Mouse (Mus musculus): ENCODE results near the gene Gcnt1.

The Gcnt1 gene

DNA sequence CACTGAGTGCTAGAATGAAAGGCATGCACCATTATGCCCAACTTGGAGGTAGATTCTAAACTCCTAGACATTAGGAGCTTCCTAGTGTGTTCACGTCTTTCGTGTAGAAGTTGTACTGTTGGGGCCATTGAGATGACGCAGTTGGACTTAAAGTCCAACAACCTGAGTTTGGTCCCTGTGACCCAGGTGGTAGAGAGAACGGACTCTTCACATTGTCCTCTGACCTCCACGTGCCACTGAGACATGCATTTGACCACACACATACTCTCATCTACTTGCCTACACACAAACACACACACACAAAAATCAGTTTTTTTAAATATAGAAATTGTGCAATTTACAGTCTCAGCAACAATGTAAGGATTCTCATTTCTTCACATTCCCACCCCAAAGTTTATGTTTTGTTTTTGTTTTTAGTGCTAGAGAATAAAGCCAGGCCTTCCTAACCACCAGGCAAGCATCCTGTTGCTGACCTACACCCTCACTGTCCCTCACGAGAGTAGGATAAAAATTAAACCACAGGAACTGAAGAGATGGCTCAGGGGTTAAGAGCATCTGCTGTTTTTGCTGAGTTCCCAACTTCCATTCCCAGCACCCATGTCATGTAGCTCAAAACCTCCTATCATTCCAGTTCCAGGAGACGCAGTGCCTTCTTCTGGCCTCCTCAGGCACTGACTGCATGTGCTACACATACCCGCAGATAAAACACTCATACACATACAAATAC, 6.1 kb downstream of the Gcnt1 start:
- no peak for DNase-seq

DNA sequence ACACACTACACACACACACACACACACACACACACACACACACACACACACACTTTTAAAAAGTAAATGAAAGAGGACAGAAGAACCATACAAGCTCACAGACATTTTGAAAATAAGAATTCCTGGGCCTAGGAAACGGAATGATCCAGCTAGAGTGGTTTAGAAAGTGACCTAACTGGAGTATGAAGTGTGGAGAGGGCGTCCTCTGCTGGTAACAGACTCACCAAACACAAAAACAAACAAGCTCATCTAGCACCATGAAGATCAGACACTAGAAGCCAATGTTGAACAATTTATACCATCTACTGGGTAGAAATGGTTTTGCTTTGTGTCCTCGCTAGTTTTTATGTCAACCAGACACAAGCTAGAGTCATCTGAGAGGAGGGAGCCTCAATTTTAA, 7.9 kb downstream of the Gcnt1 start:
- DNase-seq, result peak; percentile 36

DNA sequence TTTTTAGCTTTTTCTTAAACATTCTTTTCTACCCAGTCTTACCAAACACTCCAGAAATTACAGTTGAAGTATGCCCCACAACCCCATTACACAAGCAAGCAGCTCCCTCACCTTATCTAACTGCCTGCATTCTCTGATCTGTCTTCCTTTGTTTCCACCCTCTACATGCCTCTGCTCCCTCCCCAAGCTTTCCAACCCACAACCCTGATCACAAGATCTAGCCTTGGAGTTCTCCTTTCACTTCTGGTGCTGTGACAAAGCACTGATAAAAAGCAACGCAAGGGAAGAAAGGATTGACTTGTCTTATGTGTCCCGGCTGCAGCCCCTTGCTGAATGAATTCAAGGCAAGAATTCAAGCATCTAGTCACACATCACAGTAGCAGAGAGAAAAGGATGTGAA, 11.5 kb downstream of the Gcnt1 start:
- no peak for DNase-seq

DNA sequence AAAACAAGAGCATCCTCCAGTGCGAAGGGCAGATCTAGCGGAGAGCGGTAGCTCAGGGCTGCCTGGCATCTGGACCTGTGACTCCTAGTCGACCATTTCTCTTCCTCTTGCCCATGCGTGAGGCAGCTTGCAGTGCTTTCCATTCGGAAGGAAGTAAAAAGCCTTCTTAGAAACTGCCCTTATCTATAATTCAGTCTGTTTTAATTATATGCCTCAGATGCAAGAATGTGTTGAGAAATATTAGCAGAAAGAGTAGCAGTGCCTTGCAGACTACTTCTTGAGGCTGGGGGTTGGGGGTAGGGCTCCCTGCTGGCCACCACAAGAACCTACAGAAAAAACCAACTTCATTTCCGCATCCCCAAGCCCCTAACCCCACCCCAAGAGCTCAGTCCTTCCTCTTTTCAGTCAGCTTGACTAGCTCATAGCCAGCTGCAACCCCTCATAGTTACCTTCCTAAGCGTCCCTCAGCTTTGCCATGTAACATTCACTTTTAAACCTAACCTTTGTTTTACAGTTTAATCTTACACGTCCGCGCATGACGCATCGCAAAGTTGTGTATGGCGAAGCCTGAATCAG, 13.2 kb downstream of the Gcnt1 start:
- no peak for DNase-seq

DNA sequence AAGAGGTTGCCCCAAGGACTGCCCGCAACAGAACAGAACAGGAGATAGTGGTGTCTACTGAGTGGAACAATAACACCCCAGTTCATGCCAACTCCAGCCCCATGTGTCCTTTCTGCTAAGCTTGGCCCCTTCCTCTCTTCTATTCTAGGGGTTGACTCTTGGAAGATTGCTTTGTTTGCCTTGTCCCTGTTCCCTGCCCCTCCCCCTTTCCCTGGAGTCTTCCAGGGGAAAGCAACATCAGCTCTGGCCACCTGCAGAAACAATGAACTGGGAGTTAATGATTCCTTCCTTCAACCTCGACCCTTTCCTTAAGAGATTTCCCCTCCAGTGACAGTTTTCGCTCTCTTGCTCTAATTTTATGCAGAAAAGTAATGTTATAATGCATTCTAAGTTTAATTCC, 15.3 kb downstream of the Gcnt1 start:
- DNase-seq, result no peak

DNA sequence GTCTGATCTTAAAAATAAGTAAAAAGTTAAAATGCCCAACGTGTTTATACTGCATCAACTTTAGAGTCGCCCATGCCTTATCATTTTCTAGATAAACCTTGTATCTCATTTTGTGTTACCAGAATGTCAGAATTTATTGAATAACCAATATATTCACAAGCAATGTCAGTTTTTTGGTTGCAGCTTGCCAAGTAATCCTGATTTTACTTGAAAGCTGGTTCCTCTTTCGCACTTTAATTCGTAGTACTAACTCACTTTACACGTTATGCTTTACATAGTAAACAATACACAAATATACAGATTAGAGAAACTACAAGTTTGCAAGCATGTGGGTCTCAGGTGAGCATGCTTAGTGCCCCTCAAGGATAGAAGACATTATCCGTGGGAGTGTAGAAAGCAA, 15.7 kb downstream of the Gcnt1 start:
- no peak for DNase-seq

DNA sequence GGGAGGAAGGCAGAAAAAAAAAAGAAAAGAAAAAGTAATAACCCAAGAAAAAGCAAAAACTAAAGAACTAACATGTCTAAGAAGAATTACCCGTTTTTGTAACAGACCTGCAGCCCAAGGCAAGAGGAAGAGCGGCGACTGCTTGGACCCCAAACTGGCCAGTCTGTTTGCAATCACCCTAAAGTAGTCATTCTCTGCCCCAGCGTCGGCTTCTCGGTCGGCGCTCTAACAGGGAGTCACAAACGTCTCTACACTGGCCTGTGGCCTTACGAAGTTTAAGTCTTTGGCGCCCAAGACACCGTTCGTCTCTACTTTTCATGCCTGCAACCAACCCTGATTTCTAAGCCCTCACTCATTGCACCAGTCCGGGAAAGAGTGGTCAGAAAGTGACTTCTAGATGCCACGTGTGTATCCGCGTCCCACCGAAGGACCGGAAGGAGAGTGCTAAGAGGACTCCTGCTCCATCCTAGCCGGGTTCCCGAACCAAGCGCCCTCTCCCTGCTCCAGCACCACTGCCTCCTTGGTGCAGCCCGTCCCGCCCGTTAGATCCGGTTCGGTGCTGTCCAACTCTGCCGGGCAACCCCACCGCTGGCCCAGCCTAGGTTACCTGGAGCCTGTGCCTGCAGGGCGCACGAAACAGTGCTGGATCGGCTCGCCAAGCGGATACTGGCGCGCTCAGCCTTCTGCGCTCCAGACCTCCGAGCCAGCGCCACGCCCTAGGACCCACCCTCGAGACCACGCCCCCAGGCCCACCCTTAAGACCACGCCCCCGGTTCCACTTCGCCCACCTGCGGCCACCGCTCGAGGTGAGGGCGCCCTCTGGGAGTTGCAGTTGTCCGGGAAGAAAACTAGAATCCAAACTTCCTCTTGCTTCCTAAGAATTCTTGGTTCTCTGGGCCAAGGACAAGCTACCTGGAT, 16.4 kb downstream of the Gcnt1 start:
- DNase-seq, result peak; percentile 70

DNA sequence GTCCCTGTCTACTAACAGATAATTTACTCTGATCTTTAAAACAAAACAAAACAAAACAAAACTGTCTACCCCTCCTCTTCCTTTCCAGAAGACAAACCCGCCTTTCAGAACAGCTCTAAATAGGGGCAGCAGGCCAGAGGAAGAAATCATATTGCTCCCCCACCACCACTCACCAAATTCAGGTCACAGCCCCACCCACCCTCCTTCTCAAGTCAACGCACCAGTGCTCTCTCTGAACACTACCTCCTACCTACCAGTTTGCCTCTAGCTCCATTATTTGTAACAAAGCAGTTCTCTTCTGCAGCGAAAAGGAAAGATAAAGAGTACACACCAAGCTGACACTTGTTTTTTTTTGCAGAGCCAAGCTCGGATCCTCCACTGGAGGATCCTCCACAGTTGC, 17.3 kb downstream of the Gcnt1 start:
- DNase-seq, result no peak

DNA sequence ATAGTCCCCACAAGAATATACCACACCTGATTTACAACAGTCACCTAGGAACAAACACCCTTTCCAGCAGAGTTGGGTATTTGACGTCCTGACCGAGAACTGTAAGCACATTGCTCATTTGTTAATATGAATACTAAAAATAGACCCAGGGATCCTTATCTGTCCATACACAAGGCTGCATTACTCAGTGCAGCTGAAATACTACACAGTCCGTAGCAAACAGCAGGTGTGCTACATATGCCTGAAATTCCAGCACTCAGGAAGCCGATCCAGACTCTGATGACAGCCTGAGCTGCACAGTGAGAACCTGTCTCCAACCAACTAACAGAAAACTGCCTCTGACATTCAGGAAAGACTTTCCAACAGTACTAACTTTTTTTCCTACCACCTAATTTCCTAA, 17.8 kb downstream of the Gcnt1 start:
- no peak for DNase-seq

DNA sequence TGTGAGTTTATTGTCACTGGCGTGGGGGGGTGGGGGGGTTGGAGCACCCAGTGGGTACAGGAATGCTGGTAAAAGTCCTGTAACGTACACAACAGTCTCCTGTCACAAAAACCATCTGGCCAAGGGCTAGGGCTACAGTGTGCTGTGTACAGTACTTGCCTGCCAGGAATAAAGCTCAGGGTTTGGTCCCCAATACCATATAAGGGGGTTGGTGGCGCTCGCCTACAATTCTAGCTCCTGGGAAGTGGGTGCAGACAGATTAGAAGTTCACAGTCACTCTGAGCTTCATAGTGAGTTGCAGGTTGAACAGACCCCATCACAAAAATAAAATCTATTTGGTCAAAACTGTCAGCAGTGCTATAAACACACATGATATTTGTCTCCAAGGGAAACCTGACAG, 18.3 kb downstream of the Gcnt1 start:
- DNase-seq, result no peak

DNA sequence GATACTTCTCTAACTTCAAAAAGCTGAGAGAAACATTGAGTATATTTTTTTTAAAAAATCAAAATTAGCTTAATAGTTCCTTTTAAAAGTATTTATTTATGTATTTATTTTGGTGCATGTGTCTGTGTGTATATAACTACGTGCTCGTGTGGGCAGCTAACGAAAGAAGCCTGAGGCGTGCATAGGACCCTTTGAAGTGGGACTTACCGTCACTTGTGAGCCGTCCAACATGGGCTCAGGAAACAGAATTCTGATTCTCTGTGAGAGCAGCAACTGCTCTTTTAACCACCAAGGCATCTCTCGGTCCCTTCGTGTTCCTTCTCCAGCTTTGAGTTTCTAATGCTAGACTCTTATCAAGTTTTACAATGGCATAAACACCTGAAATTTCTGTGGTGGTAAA, 18.9 kb downstream of the Gcnt1 start:
- no peak for DNase-seq

DNA sequence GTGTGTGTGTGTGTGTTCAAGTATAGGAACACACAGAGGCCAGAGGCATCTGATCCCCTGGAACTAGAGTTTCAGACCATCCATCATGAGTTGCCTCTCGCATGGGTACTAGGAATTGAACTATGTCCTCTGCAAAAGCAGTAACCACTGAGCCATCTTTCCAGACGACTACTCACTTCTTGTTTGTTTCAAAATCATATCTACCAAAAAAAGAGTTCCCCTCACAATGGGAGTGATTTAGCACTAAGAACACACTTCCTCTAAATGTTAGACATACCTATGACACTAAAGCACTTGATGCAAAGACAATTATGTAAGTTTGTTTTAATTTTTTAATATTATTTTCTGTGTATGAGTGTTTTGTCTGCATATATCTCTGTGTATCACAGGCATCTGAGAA, 24.8 kb downstream of the Gcnt1 start:
- DNase-seq, result no peak

DNA sequence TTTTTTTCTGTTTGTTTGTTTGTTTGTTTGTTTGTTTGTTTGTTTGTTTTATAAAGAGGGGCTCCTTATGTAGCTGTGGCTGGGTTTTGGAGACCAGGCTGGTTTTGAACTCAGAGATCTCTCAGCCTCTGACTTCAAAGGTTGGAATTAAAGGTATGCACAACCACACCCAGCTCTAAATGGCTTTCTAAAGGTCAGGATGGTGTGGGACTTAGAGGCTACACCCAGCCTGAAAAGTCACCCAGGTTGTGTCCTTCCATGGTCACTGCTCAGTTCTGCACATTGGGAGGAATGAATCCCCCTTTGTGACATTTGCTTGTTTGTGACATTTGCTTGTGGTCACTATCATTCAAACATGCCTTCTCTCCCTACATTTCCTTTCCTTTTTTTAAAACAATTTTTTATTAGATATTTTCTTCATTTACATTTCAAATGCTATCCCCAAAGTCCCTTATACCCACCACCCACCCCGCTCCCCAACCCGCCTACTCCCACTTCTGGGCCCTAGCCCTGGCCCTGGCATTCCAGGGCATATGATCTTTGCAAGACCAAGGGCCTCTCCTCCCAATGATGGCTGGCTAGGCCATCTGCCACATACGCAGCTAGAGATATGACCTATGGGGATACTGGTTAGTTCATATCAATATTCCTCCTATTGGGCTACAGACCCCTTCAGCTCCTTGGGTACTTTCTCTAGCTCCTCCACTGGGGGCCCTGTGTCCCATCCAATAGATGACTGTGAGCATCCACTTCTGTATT, 25.7 kb downstream of the Gcnt1 start:
- DNase-seq, result no peak

DNA sequence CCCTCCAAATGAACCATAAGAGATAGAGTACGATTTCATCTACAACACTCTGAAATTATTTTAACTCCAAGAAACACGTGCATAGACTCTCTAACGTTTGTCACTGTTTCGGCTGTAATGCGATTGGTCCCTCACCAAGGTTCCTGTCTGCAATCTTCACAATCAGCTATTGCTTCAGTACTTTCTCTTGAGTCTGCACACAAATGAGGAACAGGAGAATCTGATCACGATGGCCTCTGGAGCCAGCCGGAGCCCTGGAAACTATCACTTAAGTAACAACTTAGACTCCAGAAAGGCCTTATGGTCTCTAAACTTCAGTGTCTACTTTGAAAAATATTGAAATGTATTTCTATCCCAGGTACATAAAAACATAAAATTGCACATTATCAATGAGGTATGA, 27.8 kb downstream of the Gcnt1 start:
- DNase-seq, result no peak

DNA sequence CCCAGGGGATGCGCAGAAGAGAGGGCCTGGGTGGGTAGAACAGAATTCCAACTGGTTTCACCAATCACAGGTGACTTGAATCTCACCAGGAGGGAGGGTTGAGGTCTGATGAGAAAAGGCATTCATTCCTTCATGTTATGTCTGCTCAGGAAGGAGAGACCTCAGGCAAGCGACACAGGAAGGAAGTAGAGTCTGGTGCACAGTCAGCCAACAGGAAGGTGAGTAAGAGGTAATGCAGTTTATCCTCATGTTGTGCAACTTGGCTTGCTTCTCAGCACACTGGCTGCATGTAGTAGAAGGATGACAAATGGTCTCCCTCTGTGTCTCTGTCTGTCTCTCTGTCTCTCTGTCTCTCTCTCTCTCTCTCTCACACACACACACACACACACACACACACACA, 33.1 kb downstream of the Gcnt1 start:
- DNase-seq, result no peak

DNA sequence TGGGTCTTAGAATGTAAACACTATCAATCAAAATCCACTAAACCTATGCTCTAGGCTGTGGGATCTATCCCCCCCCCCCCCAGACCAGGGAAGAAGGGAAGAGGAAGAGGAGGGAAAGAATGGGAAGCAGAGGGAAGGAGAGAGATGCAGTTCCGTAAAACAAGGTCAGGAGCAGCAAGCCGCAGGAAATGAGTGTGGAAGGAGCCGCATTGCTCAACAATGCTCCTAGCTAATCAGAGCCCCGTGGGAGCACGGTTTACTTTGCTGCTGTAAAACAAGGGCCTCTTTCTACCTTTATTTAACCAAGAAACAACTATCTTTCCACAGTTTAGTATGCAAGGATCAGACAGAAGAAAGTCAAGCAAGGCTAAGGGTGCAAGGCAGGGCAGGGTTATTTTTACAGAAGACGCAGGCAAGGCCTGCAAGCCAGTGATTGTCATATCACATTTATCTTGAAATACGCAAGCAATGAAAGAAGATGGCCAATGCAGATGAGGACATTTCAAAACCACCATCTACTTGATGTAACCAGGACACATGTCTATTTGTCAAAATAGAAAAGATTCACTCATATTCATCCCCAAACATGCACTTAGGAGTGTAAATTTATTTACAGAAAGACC, 35.5 kb downstream of the Gcnt1 start:
- no peak for DNase-seq

DNA sequence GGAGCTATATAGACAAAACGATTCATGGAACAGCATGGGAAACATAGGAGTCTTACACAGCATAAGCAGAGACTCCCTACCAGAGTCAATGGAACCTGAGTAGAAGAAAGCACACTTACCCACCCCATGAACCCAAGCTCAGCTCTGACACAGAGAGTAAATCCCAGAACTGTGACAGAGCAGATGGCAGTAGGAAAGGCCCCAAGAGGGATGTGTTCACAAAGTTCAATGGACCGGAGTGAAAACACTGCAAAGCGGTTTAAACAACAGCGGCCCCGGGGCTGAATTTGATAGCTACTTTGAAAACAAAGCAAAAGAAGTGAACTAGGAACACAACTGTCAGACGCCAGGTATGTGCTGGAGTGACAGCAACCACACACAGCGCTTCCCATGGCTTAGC, 36.0 kb downstream of the Gcnt1 start:
- no peak for DNase-seq

DNA sequence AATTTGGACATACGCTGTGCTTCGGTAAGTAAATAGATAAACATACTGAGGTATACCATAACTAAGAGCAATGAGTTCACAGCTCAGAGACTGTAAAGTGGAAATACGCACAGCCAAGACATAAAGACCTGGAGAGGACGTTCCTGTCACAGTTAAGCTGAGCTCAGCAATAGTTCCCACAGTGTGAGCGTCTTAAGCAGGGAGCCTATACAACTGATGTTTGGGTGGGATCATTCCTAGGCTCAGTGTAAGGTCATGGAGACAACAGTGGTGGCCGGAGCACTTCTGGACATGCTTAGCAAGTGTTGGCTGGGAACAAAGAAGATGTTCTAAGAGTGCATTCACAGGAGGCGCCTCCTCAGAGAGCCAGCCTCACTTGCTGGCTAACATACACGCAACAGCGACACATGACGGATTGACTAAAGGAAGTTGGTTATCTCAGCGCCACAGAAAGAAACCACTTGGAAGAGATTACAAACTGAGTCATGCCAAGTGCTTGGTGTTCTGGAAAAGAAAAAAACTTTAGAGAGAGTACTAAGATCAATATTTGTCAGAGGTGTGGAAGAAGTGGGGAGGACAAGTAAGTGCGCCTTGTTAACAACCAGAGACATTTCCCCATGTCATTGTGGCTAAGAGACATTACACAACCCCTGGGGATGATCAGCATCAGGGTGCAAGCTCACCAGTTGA, 37.9 kb downstream of the Gcnt1 start:
- no peak for DNase-seq

DNA sequence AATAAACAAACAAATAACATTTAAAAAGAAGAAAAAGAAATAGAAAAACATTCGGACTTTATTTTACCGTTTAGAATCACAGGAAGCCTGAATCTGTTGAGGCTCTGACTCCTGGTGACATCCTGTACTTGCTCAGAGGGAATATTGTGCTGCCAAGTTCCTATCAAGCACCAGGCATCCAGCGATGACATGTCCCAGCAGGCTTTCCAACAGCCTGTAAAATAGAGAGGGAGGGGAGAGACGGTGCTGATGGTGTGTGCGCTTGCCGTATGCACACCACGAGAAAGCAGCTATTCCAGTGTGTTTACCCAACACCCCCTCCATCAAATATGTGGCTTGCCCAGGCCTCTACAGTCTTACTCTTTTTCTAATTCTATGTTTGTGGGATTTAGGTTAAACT, 39.6 kb downstream of the Gcnt1 start:
- peak; percentile 13 for DNase-seq

DNA sequence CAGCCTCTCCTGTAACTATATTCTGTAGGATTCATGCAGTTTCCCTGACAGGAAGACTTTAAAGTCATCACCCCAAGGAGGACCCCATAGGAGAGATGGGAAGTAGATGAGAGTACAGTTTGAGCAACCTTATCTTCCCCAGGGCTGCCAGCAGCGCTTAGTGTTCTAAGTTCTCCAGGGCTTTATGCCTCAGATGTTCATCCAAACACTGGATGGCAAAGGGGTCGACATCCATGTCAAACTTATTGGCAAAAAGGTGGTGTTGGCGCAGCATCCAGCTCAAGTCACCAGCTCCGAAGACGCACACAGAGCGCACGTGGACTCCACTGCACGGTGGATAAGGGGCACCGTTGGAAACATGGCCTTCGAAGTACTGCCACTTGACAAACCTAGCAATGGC, 43.7 kb downstream of the Gcnt1 start:
- no peak for DNase-seq

DNA sequence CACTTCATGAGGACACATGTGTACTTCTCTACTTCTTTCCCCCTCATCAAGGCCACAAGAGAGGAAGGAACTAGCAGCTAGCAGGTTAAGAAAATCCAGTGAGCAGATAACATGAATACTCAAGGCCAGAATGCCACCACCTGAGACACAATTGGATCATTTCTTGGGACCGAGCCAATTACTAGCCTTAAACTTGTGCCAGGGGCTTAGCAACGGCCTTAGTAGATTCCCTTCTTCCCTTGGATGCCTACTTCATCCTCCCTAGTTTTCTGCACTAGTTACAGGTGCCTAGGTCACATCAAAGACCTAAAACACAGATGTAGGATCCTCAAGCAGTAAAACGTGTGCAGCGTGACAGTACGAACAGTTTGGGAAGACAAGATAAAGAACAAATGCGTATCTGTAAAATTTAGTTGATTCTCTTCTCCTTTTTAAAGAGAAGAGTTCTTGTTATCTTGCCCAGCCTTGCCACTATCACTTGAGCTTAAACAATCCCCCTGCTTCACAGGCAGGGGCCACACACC, 44.7 kb downstream of the Gcnt1 start:
- DNase-seq, result no peak

DNA sequence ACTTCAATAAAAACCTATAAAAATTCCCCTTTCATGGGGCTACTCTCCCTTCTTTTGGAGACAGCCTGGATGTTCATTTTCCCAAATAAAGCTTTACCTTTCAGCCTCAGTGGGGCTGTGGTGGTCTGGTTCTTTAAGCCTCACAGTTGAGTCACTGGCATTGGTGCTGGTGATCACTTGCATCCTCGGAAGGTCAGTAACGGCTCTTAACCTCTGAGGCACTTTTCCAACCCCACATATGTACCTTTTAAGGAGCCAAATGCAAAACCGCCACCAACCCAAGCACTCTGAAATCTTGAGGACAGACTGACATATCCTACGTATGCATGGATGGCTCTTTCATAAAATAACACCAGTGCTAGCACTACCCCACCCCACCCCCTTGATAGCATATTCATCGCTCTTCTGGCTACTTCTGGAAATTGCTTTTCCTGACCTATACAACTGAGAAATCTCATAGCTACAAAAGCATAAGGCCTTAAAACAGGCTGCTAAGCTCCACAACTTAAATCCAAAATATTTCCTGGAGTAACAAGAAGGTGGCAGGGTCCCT, 48.9 kb downstream of the Gcnt1 start:
- no peak for DNase-seq
